Mouse (Mus musculus) left cerebral cortex, adult 18-20 months (tissue): ENCODE measurements around the gene Kcna7. TPM values are rescaled to one million over a fixed set of nuclear protein-coding genes. Genes with fewer than 3 reads are reported as not detected.

Experiments
- DNase-seq, 2 experiments: peaks; one replicate each; pipeline ENCODE4 v3.0.0; 2021 to 2022; ENCODE audit warnings: low spot score in 2 of 2, mixed read lengths in 1 of 2
- total RNA-seq, 2 experiments: library from RNA; stranded (reverse); gene quantifications; 2 replicates each; pipeline ENCODE4 v1.2.3; 2021

Kcna7 gene
- total RNA-seq, 2 experiments from 2014 or later: not detected

DNA sequence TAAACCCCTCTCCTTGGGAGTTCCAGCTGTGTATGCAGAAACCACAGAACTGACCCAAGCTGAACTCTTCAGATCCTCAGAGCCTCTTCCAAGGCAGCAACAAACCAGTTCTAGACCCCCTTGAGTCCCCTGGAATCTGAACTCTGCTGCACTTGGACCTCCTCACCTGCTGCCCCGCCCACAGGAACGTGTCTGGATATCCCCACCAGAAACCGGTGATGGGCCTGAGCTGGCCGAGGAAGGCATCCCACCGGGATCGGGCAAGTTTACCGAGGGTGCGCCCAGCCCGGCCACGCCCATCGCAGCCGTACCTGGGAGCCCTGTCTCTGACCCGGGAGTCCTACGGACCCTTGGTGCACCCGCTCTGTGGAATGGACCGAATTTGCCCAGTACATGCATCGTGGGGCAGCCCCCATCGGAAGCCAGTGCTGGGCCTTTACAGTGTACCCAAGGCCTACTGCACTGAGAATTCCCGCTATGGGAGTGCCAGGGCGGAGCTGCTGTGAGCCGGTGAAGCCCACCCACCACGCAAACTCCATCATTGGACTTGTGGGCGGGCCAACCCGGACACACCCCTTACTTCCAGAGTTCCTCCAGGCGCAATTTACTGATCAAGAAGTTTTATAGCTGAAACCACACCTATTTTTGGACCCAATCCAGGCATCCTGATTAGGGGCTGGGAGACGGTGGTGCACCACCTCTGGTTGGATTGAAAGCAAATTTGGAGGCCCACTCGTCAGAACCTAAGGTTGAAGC lies 14.6 kb downstream of the Kcna7 start:
- DNase-seq: no peak

DNA sequence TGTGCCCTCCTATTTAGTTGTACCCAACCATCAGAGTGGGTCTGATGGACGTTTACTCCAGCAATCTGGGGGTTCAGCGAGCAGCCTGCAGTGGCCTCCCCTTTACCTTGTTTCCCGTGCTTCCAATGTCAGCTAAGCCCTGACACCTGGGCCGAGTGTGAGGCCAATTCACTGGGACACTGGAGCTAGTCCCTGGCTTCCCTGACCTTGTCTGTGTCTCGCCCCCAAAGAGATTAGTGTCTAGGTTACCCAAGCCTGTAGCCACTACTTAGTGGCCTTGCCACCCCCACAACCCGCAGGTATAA lies 15.1 kb downstream of the Kcna7 start, which contains the start of gene Lhb:
TSS of gene Lhb (plus strand) at position 206 of the 305 bp plus-strand sequence.
- no peak for DNase-seq

DNA sequence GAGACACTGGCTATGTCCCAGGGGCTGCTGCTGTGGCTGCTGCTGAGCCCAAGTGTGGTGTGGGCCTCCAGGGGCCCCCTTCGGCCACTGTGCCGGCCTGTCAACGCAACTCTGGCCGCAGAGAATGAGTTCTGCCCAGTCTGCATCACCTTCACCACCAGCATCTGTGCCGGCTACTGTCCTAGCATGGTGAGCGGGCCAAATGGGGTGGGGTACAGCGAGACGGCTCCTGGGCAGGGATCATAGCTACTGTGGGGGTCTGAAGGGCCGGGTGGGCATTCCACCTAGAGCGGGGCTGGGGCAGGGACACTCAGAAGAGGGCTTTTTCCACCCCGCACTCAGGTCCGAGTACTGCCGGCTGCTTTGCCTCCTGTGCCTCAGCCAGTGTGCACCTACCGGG lies 15.7 kb downstream of the Kcna7 start:
- DNase-seq: no peak

DNA sequence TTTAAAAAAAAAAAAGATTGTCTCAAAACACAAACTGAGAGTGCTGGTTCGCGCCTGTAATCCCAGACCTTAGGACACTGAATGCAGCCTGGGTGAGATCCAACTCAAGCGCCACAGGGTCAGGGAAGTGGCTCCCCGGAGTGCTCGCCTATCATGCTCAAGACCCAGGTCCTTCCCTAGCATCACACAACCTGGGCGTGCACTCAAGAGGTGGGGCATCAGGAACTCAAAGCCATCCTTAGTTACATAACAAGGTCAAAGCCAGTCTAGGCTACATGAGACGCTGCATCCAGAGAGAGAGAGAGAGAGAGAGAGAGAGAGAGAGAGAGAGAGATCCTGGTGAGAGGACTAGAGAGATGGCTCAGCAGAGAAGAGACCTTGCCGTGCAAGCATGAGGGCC lies 21.1 kb downstream of the Kcna7 start:
- no peak for DNase-seq

DNA sequence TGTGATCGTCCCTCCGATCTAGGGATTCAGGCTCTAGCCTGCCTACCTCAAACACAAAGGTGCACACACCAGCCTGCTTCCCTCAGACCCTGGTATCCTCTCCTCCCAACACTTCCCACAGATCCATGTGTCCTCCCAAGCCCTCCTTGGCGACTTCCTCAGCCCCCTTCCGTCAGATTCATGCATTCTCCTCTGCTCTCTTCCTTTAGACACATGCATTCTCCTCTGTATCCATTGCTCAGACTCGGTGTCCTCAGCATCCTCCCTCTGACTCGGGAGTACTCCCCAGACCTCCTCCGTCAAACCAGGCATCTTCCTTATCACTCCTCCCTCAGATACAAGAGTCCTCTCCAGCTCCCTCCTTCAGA lies 28.4 kb downstream of the Kcna7 start:
- DNase-seq: no peak

DNA sequence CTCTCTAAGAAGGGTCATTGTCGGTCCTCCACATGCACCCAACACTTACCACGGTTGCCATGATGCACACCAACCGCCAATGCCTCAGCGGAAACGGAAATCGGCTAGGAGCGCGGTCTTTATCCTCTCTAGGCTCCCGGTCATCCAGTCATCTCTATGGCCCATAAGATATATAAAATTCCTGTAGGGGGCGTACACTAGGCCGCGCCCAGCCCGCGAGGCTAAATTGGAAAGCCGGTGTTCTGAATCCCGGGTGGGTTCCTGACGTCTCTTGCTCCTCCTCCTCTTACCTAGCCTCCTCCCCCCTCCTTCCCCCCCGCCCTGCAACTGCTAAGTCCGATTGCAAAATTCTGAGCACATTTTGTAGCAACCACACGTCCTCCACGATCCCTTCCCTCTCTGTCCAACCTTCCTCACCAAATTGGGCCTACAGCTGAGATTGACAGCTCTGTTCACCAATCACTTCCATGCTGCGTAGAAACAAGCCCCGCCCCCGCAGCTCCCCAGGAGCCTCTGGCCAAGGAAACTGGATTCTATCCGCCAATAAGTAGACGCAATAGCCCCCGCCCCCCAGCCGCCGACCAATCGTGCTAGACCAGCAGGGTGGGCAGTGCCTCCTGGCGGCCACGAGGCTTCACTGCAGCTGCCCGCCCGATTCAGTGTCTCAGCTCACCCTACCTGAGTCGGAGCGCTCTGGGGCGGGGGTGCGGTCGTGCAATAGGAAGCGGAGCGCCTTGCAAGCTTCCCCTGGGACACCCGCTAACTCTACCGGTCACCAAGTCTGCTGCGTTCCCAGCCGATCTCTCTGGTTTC lies 29.0 kb downstream of the Kcna7 start, which contains the start of gene Gys1:
TSS of gene Gys1 (plus strand) at position 642 of the 813 bp plus-strand sequence.
- DNase-seq: peak; percentile 100

DNA sequence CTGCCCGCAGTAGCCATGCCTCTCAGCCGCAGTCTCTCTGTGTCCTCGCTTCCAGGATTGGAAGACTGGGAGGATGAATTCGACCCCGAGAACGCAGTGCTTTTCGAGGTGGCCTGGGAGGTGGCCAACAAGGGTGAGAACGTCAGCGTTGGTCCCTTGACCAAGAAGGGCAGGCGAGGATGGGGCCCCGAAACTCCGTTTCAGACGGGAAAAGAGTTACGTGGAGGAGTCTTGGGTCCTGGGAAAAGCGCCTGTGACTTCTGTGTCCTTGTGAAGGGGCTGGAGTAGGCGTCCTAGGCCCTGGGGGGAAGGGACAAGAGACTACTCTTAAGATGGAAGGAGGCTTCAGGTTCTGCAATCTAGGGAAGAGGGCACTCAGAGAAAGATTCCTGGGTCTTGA lies 29.6 kb downstream of the Kcna7 start:
- DNase-seq: no peak

DNA sequence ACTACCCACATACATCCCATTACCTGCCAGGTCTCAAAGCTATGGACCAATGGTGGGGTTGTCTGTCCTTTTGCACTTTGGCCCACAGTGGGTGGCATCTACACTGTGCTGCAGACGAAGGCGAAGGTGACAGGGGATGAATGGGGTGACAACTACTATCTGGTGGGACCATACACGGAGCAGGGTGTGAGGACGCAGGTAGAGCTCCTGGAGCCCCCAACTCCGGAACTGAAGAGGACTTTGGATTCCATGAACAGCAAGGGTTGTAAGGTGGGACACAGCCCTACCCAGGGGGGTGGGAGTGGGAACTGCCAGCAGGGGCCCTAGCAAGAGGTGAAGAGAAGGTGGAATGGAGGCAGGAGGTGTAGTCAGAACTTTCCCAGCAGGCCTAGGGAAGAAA lies 31.0 kb downstream of the Kcna7 start:
- DNase-seq: no peak

DNA sequence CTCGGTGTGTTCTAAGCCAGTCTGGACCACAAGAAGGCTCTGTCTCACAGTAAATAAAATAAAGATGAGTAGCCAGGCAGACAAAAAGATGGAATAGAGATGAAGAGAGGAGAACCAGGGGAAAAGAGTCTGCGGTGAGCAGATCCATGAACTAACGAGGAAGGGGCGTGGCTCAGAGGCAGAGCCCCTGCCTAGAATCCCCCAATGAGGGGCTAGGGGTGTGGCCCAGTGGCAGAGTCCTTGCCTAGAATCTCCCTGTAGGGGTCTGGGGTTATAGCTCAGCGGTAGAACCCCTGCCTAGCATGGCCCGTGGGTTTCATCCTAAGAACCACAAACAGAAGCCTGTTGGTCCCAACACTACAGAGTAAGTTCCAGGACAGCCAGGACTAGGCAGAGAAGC lies 31.6 kb downstream of the Kcna7 start:
- DNase-seq: no peak

DNA sequence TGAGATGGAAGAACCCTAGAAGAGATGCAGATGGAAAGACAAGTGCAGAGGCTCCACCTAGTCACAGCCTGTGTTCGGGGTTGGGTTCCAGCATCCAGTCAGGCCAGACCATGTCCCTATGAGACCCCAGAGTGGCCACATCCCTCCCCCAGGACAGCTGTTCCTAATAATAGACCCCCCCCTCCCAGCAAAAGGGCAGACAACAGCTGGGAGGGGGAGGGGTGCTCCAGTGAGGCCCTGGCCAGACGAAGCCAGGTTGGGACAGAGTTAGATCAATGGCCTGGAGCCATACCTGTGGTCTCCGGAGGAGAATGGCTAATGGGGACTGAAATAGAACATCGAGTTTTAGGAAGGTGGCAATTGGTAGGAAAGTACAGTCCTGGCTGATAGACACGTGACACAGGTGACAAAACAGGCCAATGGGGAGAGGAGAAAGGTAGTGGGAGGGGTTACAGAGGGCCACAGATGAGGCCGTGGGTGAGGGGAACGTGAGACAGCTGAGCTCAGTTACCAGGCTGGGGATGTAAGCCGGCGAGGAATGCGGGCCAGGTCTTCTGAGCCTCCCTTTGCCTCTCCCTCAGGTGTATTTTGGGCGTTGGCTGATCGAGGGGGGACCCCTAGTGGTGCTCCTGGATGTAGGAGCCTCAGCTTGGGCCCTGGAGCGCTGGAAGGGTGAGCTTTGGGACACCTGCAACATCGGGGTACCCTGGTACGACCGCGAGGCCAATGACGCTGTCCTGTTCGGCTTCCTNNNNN lies 32.2 kb downstream of the Kcna7 start, which contains the start of gene Ruvbl2:
TSS of gene Ruvbl2 (minus strand) at position 576 of the 756 bp plus-strand sequence.
- DNase-seq: no peak

DNA sequence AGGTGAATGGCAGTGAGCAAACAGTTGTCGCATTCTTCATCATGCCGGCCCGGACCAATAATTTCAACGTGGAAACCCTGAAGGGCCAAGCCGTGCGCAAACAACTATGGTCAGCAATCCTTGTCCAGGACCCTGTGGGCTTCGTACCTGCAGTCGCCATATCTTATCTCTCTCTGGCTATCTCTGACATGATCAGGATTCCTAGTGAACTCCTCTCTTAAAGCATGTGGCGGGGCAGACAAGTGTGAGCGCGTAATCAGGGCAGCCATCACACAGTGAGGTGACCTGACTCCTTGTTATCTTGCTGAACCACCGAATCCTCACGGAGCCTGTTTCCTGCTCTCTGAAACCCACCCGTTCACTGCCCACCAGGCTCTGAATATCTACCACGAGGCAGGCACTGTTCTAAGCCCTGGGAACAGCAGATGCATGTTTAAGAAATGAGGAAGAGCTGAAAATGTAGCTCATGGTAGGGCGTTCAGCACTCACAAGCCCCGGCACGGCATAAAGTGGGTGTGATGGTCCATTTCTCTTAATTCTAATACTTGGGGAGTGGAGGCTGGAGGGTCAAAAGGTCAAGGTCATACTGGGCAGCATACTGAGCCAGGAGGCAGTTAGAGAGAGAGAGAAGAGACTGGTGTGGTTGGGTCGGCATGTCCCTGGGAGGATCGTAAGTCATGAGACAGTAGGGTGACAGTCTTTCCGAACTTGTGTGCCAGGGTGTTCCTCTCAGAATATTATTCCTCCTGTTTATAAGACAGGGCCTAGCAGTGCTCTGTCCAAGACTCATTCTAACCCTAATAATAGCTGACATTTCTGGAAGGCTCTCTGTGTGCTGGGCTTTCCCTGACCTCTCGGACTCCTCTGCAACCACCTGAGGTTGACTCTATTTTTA lies 38.3 kb downstream of the Kcna7 start:
- DNase-seq: no peak

DNA sequence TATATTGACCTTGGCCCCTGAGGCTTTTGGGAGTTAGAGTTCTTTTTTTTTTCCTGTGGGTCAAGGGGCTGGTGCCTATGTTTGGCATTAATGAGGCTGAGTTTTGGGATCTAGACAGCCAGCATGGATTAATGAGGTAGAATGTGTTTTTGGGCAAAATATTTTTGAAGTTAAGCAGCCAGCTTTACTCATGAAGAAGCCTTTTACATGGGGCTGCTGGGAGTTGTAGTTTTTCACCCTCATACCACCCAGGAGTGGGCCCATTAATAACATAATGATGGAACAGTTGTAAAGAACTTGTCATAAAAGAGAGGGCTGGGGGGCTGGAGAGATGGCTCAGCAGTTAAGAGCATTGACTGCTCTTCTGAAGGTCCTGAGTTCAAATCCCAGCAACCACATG lies 41.1 kb downstream of the Kcna7 start:
- no peak for DNase-seq

DNA sequence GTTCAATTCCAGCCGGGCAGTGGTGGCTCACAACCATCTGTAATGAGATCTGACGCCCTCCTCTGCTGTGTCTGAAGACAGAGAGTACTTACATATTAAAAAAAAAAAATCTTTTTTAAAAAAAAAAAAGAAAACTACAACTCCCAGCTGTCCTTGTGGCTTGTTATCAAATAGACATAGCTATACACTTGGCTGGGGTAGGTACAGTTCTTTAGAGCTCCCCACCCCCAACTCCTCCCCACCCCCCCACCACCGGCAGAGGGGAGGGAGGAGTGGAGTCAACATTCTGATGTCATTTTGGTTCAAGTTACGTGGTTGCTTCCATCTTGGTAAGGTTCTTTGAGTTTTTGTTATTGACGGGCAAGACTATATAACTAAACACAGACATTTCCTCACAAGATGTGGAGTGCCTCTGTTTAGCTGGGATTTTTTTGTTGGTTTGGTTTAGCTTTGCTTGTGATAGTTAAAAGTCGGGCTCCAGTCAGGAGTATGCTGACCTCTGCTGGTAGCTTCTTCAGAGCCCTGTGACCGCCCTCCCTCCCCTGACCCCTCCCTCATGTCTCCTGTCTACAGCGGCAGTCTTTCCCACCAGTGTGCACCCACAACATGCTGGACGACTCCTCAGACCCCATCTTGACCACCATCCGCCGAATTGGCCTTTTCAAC lies 42.0 kb downstream of the Kcna7 start:
- no peak for DNase-seq

DNA sequence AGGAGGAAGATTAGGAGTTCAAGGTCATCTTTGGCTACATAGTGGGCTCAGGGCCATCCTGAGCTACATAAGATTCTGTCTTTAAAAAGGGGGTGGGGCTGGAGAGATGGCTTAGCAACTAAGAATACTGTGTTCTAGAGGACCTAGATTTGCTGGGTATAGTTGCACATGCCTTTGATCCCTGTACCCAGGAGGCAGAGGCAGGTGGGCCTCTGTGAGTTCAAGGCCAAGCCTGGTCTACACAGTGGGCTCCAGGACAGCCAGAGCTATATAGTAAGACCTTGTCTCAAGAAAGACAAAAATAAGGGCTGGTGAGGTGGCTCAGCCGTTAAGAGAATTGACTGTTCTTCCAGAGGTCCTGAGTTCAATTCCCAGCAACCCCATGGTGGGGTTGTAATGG lies 44.5 kb downstream of the Kcna7 start:
- no peak for DNase-seq

DNA sequence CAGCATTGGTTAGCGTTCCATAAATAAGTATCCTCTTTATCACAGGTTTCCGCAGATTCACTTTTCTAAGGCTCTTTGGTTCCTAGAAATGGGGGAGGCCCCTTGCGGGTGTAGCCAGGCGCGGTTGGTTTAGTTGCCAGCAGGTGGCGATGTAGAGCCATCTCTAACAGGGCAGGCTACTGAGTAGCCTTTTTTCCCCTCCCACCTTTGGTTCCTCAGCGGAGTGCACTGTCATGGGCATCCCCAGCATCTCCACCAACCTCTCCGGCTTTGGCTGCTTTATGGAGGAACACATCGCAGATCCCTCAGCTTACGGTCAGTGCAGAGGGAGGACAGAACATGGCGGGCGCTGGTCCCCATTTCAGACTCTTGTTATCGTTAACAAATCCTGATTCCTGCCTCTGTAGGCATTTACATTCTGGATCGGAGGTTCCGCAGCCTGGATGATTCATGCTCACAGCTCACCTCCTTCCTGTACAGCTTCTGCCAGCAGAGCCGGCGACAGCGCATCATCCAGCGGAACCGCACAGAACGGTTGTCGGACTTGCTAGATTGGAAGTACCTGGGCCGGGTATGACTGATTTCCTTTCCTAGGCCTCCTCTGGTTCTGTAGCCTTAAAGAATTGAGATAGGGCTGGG lies 46.0 kb downstream of the Kcna7 start:
- DNase-seq: peak; percentile 90 to 93

DNA sequence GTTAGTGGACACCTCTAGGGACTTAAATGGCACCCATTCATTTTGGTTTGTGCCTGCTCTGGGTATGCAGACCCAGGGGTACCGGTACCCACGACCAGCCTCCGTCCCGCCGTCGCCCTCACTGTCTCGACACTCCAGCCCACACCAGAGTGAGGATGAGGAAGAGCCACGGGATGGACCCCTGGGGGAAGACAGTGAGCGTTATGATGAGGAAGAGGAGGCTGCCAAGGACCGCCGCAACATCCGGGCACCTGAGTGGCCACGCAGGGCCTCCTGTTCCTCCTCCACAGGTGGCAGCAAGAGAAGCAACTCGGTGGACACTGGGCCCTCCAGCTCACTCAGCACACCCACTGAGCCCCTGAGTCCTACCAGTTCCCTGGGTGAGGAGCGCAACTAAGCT lies 49.5 kb downstream of the Kcna7 start:
- no peak for DNase-seq

DNA sequence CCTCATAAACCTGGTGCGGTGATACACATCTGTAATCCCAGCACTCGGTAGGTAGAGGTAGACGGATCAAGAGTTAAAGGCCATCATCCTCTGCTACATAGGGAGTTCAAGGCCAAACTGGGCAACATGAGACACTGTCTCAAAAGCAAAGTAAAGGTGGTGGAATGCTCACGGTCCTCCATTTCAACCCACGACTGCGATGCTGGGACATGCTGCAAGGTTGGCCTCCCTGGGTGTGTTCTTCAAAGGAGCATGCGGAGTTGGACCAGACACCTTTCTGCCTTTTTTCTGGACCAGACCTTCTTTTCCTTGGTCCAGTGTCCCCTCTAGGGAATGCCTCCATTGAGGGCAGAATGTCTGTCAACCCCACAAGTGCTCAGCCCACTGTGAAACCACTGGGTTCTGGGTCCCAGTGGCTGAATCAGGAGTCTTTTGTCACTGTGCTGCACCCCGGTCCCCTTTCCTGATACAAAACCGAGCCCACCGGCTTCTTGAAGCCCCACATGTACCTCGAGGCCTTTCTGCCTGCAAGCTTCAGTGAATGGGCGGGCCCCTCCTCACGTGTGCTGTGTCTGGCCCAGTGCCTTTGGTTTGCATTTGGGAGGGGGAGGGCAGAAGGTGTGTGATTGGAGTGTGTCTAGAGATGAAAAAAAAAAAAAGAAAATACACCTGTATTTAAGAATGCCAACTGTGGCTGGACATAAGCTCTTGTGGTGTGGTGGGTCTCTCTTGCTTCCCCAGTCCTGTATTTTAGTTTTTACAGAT lies 50.7 kb downstream of the Kcna7 start:
- DNase-seq: no peak

DNA sequence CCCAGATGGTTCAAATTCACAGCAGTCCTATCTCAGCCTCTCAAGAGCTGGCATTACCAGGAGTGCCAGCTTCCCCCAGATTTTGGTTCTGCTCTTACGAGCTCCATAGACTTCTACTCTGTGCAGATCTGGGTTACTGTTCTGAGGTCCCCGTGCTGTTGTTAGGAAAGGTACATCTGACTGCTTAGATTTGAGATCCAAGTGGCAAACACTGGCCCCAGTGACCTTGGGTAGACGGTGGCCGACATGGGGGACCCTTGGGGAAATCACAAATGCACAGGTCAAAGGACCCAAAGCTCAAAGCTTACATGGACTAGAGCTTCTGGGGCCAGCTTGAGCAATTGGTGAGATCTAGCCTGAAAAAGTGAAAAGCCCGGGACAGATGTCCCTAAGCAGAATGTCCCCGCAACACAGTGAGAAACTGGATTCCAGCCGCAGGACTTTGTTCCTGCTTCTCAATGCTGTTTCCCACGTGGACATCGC lies 51.3 kb downstream of the Kcna7 start:
- DNase-seq: no peak
